Mouse (Mus musculus) olfactory bulb, adult 2 months (tissue): Measurements from ENCODE around the gene Olfr1419. TPM values are rescaled to one million over a fixed set of nuclear protein-coding genes. Genes with fewer than 3 reads are reported as not detected.
A peak's percentile ranks its signal among the peaks of the same experiment; 100 is the strongest.
"Not testable (repeated sequence)": the region's sequence is repeated elsewhere in the genome, so short reads cannot be mapped to it uniquely, and the experiment has no call there.

Experiments
- H3K27ac ChIP-seq: fragments of 200-500 bp; 2 replicates; pipeline ENCODE4 v1.5.1; 2012; ENCODE audit warnings: low read depth, low read length; ENCODE audit not compliant: insufficient read depth
- H3K4me1 ChIP-seq: fragments of 200-500 bp; 2 replicates; pipeline ENCODE4 v1.6.1; 2012; ENCODE audit warnings: low read length; ENCODE audit not compliant: control insufficient read depth, insufficient read depth
- H3K4me3 ChIP-seq: fragments of 200-500 bp; 2 replicates; pipeline ENCODE4 v1.5.1; 2012; ENCODE audit warnings: mild to moderate bottlenecking, low read depth, low read length, moderate library complexity; ENCODE audit not compliant: insufficient read depth
- CTCF ChIP-seq: fragments of 200-500 bp; IDR thresholded peaks from 2 replicates; pipeline ENCODE4 v1.5.1; 2012; ENCODE audit warnings: low read depth, mild to moderate bottlenecking, low read length, moderate library complexity; ENCODE audit not compliant: insufficient read depth
- POLR2A ChIP-seq: fragments of 200-500 bp; IDR thresholded peaks from 2 replicates; pipeline ENCODE4 v1.6.1; 2012; ENCODE audit warnings: mild to moderate bottlenecking, low read depth, low read length, moderate library complexity; ENCODE audit not compliant: insufficient read depth
- WGBS: fragments of 180-500 bp; shearing (Covaris S2); methylation state at CpG from one replicate; pipeline ENCODE4 v1.1.7; 2018; 5-methylcytosine and 5-hydroxymethylcytosine counted together
- polyA plus RNA-seq: library from polyadenylated mRNA; stranded (reverse); fragments of >200 nt; gene quantifications from 2 replicates; pipeline ENCODE4 v1.2.4, GENCODE M21; 2012; ENCODE audit warnings: low replicate concordance; ENCODE audit not compliant: missing spikeins, insufficient read depth, insufficient read length

Gene Olfr1419
- polyA plus RNA-seq: not detected in 2 replicates

GRCm38 (mm10) chr19:11875006-11875405 lies at the start of gene Olfr1419:
Olfr1419 (minus strand) TSS chr19:11875106.
- H3K27ac ChIP-seq: no peak within 1 kb of the TSS
- H3K4me1 ChIP-seq: no peaks in the 10 kb centered on the region
- no peak within 1 kb of the TSS for H3K4me3 ChIP-seq
- WGBS: 56% methylated on average over 1 of the region's 1 CpGs
- TF ChIP-seq CTCF (no peak), POLR2A (no peak)

GRCm38 (mm10) chr19:11922515-11922914 lies 47.6 kb upstream of the Olfr1419 start:
- H3K4me3 ChIP-seq, H3K4me1 ChIP-seq, H3K27ac ChIP-seq: not testable (repeated sequence)
- WGBS: 94% methylated on average over 2 of the region's 2 CpGs

GRCm38 (mm10) chr19:11922068-11922467 lies 47.2 kb upstream of the Olfr1419 start:
- H3K4me3 ChIP-seq: no peak overlapping the region
- 79% methylated on average over 1 of the region's 1 CpGs for WGBS
- no peak for TF ChIP-seq POLR2A
- no peak for TF ChIP-seq CTCF

GRCm38 (mm10) chr19:11915804-11916203 lies 40.9 kb upstream of the Olfr1419 start:
- Histone ChIP-seq H3K4me3 (no peak overlapping the region), H3K4me1 (no peaks in the 10 kb centered on the region), H3K27ac (no peak overlapping the region)
- WGBS: 7% methylated on average over 2 of the region's 2 CpGs
- TF ChIP-seq CTCF (no peak), POLR2A (no peak)

More at GRCm38 (mm10) chr19:11922068-11922467, 47.2 kb upstream of the Olfr1419 start:
- Histone ChIP-seq H3K27ac (no peak overlapping the region), H3K4me1 (no peaks in the 10 kb centered on the region)

GRCm38 (mm10) chr19:11912533-11913121 lies 37.7 kb upstream of the Olfr1419 start:
- Histone ChIP-seq H3K4me1 (peaks cover 2% of the 10 kb centered on the region; the same call in 1 of the 2 replicates), H3K4me3 (peak overlapping the region; percentile 97), H3K27ac (no peak overlapping the region; the same call in 1 of the 2 replicates)
- under 1% methylated on average over 53 of the region's 54 CpGs for WGBS
- no peak for TF ChIP-seq POLR2A
- TF ChIP-seq CTCF: no peak

- no peak for TF ChIP-seq CTCF
- TF ChIP-seq POLR2A: peak; percentile 82; the same call in 1 of the 2 replicates
- H3K27ac ChIP-seq: peak within 1 kb of the TSS; percentile 97
- peak within 1 kb of the TSS; percentile 97 for H3K4me3 ChIP-seq
- peaks cover 2% of the 10 kb centered on the region; the same call in 1 of the 2 replicates for H3K4me1 ChIP-seq
- under 1% methylated on average over 51 of the region's 53 CpGs for WGBS
Measured at GRCm38 (mm10) chr19:11912037-11912532, 37.2 kb upstream of the Olfr1419 start, which contains the start of gene Patl1. Patl1 (plus strand) TSS chr19:11912399.

- TF ChIP-seq CTCF (no peak), POLR2A (no peak)
- Histone ChIP-seq H3K4me3 (peak overlapping the region; percentile 76), H3K27ac (peak overlapping the region; percentile 97), H3K4me1 (peaks cover 2% of the 10 kb centered on the region; the same call in 1 of the 2 replicates)
- under 1% methylated on average over 17 of the region's 17 CpGs for WGBS
Measured at GRCm38 (mm10) chr19:11911603-11912002, 36.7 kb upstream of the Olfr1419 start.

- Histone ChIP-seq H3K4me1 (peaks cover 2% of the 10 kb centered on the region; the same call in 1 of the 2 replicates), H3K27ac (no peak overlapping the region), H3K4me3 (peak overlapping the region; percentile 76)
- WGBS: 85% methylated on average over 5 of the region's 5 CpGs
- TF ChIP-seq POLR2A (no peak), CTCF (no peak)
Measured at GRCm38 (mm10) chr19:11911021-11911420, 36.1 kb upstream of the Olfr1419 start.

- TF ChIP-seq CTCF (no peak), POLR2A (no peak)
- H3K4me3 ChIP-seq: no peak within 1 kb of the TSS
- H3K4me1 ChIP-seq: no peaks in the 10 kb centered on the region
- WGBS: 53% methylated on average over 1 of the region's 1 CpGs
- H3K27ac ChIP-seq: no peak within 1 kb of the TSS
Measured at GRCm38 (mm10) chr19:11886265-11886664, 11.4 kb upstream of the Olfr1419 start, which contains the start of gene Olfr1420. Olfr1420 (plus strand) TSS chr19:11886565.

- not testable (repeated sequence) for H3K4me3 ChIP-seq, H3K27ac ChIP-seq, H3K4me1 ChIP-seq
- 75% methylated on average over 22 of the region's 22 CpGs for WGBS
Measured at GRCm38 (mm10) chr19:11878404-11878803, 3.5 kb upstream of the Olfr1419 start.
